Comparison of ENCODE assay signal across 8 mouse cellular contexts in genomic region chr14:73389059-73389458, GRCm38 (mm10). TPM values are rescaled to one million over a fixed set of nuclear protein-coding genes. Genes with fewer than 3 reads are reported as not detected.
DNase-seq lines count a peak whose midpoint lies in the region; ATAC-seq lines count a peak whose summit lies in the region.

No protein-coding gene starts in this region.

- no peaks in the 10 kb centered on the region for H3K9me3 ChIP-seq in heart, embryonic 10.5 days

- intact Hi-C loops in heart, postnatal 14 days (cut with DNase I) = no loop called here

- DNase-seq in heart, embryonic 10.5 days (ENCODE audit: low spot score) = no peak
- no peak for DNase-seq in heart, postnatal 14 days
- DNase-seq in CD4-positive helper T cell, adult 2 months (ENCODE audit: low read depth, low spot score) = peak; percentile 73
- DNase-seq in ovary, postnatal 10 days (ENCODE audit: low spot score) = no peak
- DNase-seq in ovary, postnatal 36 days (ENCODE audit: low spot score) = no peak
- no peak for DNase-seq in testis, postnatal 10 days (ENCODE audit: low spot score)

- ATAC-seq in granulocyte monocyte progenitor cell, adult 5-6 weeks (replicated peaks; ENCODE audit: poor library complexity, severe bottlenecking) = peak; percentile 43

- H3K27me3 ChIP-seq in heart, embryonic 10.5 days (ENCODE audit: insufficient read depth, poor library complexity, severe bottlenecking) = no peaks in the 10 kb centered on the region

- 59% methylated on average over 7 of the region's 7 CpGs for WGBS in heart, embryonic 10.5 days
- WGBS in macrophage (ENCODE audit: missing documents) = 15% methylated on average over 6 of the region's 7 CpGs

- peaks cover 3% of the 10 kb centered on the region; the same call in 1 of the 2 replicates for H3K4me1 ChIP-seq in heart, embryonic 10.5 days

- 0 out of 2 replicates have a peak overlapping the region, but pooled peaks have one; percentile 36 for H3K27ac ChIP-seq in heart, embryonic 10.5 days
- H3K27ac ChIP-seq in macrophage = peak overlapping the region; percentile 65

- no peaks in the 10 kb centered on the region for H3K36me3 ChIP-seq in heart, embryonic 10.5 days
- no peaks in the 10 kb centered on the region for H3K36me3 ChIP-seq in macrophage (ENCODE audit: inconsistent target)

- peaks cover 18% of the 10 kb centered on the region for H3K79me2 ChIP-seq in macrophage (ENCODE audit: inconsistent target)

- no peak overlapping the region for H3K4me3 ChIP-seq in heart, embryonic 10.5 days
- no peak overlapping the region for H3K4me3 ChIP-seq in macrophage (ENCODE audit: inconsistent target)

RNA-seq across cellular contexts. Expression of gene Itm2b, which starts 4.0 kb away (rescaled TPM):
- polyA plus RNA-seq in heart, embryonic 10.5 days (2016; fragmentation: Nextera tagmentation; extraction: Ambion mirVana) = 330 and 384 TPM in 2 replicates
- 100 to 1,000 TPM; 584 to 674 TPM for total RNA-seq in heart, postnatal 14 days (2021)
- 834 and 975 TPM in 2 replicates for total RNA-seq in granulocyte monocyte progenitor cell, adult 5-6 weeks (2014; fragmentation: Nextera tagmentation)
- total RNA-seq in granulocyte monocyte progenitor cell, adult 5-6 weeks (2017) = 1,023 and 1,048 TPM in 2 replicates
- 100 to 1,000 TPM in 25 of 26 experiments, 10 to 100 TPM in 1; 99.9 to 715 (median 297) TPM for total RNA-seq in macrophage (2018; cell fraction: chromatin; rRNA removed)
- total RNA-seq in macrophage (2018; cell fraction: cytosol; rRNA removed) = 1,000 to 10,000 TPM; 2,781 to 4,191 (median 3,475) TPM
- total RNA-seq in macrophage (2018; cell fraction: nucleus; rRNA removed) = 1,000 to 10,000 TPM in 24 of 26 experiments, 100 to 1,000 TPM in 2; 559 to 2,630 (median 1,649) TPM
- polyA plus RNA-seq in macrophage (2018) = 3,192 to 6,999 TPM (median 6,128 TPM) in 3 replicates
